Mouse (Mus musculus): ENCODE measurements around the gene Mettl9.
"Not testable (repeated sequence)": the region's sequence is repeated elsewhere in the genome, so short reads cannot be mapped to it uniquely, and the experiment has no call there.

Gene Mettl9

GRCm38 (mm10) chr7:121033856-121034652, at the start of gene Mettl9:
Mettl9 (plus strand) TSS chr7:121034445.
- DNase-seq, result peak; percentile 93

- no peak for DNase-seq
Measured at GRCm38 (mm10) chr7:120991191-120991590, 43.1 kb upstream of the Mettl9 start.

DNA sequence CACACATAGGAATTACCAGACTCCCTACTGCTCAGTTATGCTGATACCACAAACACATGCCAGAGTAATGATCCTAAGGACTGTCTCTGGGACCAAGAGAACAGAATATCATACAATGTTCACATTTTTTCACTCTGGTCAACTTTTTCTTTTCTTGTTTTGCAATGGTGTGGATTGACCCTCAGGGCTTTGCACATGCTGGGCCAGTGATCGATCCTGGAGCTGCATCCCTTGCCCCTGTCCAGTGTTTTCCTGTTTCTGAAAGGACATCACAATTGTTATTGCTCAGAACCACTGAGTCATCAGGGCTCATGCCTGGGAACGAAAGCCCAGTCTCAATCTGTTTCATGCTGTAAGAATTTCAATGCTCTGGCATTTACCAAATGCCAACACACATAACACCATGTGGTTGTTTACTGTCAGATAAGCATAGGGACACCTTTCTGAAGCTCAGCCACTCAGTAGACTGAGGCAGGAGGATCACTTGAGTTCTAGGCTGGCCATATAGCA, 35.2 kb upstream of the Mettl9 start:
- no peak for DNase-seq

DNA sequence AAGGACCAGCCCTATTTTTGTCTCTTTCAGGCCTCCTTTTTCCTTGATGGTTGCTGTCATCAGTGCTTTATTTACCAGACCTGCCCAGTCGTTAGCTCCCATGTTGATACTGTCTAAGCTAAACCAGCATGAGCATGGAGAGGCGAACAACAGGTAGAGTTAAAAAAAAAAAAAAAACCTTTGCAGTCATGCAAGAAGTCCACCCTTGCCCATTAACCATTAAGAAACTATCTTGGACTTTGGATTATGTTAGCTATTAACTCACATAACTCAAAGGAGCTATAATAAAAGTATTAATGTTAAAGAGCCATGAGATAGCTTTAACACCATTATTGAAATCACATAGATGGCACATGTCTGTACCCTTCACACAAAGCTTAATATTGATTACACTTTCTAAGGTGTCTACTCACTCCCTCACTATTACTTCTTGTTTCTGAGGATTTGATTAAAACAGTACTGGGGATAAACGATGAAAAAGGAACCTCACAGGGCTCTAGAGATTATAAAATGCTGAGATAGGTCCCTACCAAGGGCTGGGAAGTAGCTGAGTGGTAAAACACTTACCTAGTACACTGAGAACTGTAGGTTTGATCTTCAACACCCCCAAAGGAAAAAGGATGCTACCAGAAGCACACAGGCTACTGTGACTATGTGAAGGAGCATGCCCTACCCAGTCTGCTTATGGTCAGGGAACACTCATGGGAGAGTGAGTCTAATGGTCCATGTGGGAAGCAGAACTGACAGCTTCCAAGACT, 34.0 kb upstream of the Mettl9 start:
- no peak for DNase-seq

- no peak for DNase-seq
Measured at GRCm38 (mm10) chr7:121001879-121002278, 32.4 kb upstream of the Mettl9 start.

- no peak for DNase-seq
Measured at GRCm38 (mm10) chr7:121002407-121002928, 31.8 kb upstream of the Mettl9 start.

GRCm38 (mm10) chr7:121003793-121004418, 30.3 kb upstream of the Mettl9 start:
- no peak for DNase-seq

GRCm38 (mm10) chr7:121011794-121012689, 22.2 kb upstream of the Mettl9 start:
- DNase-seq, result no peak

DNA sequence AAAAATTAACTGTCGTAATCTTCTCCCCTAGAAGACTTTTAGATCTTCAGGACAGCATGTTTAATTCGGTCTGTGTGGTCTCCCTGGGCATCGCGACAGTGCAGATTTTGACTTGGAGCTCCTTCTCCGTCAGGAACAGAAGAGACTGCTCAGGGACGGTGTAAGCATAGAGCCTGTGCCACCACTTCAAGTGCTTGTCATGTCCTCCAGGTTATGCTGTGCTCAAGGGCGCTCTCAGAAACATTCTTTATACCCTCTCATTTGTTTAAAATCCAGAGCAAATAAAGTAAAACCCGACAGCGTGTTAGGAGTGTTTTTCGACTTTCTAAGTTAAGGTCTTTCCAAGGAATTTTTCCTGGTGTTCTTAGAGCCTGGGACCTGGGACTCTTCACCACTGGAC, 19.8 kb upstream of the Mettl9 start:
- no peak for DNase-seq

DNA sequence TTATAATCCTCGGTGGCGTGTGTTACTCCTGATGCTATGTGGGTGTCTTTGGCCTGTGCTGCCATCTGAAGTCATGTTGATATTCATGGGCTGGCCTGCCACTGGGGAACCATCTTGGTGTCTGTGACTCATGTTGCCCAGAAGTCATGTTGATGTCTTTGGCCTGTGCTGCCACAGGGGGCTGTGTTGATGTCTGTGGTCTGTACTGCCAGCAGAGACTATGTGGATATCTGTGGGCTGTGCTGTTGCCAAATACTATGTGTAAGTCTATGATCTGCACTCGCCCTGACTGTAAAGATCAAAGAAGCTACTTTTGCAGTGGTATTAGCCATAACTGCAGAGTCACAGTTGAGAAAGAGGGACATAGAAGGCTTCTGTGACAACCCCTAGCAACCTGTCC, 15.5 kb upstream of the Mettl9 start:
- no peak for DNase-seq

DNA sequence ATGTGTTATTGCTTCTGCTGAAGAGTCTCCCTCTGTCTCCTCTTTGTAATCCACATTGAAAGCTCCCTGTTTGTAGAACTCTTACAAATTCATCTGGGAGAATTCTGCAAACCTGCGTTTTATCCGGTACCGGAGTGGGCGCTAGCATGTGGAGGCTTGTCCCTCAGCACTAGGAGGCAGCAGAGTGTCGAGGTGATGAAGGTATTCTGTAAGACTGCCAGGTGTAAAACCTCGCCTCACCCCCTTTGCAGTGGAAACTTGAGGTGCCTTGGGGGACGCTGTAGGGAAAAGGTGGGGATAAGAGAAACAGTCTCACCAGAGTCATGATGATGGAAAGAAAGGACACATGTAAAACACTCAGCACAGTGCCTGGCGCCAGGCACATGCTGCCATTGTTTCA, 14.0 kb upstream of the Mettl9 start:
- DNase-seq, result peak; percentile 17 to 20

DNA sequence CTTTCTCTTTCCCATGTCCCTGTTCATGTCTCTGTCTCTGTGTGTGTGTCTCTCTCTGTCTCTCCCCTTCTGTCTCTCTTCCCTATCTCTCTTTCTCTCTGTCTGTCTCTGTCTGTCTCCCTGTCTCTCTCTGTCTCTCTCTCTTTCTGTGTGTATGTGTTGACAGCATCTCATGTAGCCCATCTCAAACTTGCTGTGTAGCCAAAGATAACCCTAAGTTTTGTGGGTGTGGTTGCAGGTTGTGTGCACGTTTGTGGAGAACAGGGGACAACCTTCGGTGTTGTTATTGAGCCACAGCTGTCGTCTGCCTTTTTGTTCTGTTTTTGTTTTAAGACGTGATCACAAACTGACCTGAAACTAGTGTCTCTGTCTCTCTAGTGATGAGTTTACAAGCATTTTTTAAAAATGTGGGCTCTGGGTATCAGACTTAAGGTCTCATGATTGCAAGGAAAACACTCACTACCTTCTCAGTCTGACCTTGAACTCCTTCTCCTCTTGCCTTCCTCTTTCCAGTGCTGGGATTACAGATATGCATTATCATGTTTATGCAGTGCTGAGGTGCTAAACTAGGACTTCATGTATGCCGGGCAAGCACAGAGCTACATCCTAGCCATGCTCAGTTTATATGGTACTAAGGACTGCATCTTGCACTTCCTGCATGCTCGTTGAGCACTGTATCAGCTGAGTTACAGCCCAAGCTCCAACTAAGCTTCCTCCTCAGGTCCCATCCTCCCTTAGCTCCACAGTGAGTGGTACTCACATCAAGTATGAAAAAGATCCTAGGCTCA, 8.8 kb upstream of the Mettl9 start:
- no peak for DNase-seq

GRCm38 (mm10) chr7:121026300-121026699, 7.9 kb upstream of the Mettl9 start:
- no peak for DNase-seq

- DNase-seq, result not testable (repeated sequence)
Measured at GRCm38 (mm10) chr7:121029947-121030346, 4.3 kb upstream of the Mettl9 start.

DNA sequence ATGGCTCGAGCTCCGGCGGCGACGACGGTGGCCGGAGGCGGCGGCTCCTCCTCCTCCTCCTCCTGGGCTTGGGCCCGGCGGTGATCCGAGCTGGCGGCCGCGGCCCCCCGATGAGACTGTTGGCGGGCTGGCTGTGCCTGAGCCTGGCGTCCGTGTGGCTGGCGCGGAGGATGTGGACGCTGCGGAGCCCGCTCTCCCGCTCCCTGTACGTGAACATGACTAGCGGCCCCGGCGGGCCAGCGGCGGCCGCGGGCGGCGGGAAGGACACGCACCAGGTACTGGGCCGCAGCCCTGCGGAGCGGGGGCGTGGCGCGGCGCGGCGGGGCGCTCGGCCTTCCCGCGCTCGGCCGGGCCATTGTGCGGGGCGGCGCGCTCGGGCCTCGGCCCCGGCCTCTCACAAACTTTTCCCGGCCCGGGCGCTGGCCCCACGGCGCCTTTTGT, 476 bp downstream of the Mettl9 start:
- no peak for DNase-seq

- DNase-seq, result peak in 1 of 2 experiments; percentile 34
Measured at GRCm38 (mm10) chr7:121035161-121035721, 996 bp downstream of the Mettl9 start.

GRCm38 (mm10) chr7:121040595-121040994, 6.3 kb downstream of the Mettl9 start:
- DNase-seq, result no peak

DNA sequence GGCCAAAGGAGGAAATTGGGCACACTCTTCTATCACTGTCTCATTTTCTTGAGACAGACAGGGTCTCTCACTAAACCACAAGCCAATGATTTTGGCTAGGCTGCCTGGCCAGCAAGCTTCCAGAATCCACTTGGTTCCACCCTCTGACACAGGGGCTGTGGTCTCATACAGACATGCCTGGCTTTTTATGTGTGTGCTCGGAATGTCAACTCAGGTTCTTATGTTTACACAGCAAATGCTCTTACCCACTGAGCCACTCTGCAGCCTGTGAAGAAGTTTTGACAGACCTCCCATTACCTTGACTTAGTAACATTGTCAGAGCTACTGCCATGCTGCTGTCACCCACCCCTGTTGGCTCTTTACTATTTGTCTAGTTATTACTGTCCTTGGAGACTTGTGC, 7.7 kb downstream of the Mettl9 start:
- no peak for DNase-seq

DNA sequence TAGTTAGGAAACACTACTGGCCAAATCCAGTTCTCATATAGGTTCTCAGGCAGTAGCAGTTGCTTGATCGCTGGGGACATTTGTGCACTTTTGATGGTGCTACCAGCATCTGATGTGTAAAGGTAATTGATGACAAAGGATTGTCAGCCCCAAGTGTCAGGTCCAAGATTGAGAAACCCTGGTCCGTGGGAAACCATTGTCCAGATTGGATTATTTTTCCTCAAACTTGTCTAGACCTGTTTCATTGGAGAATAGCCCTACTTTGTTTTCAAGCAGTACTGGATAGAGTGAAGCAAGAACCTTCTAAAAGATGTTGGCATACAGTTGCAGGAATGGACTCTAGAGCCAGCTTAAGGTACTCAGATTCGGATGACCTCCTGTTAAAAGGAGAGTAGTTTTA, 8.8 kb downstream of the Mettl9 start:
- no peak for DNase-seq

GRCm38 (mm10) chr7:121043510-121043909, 9.3 kb downstream of the Mettl9 start:
- DNase-seq, result no peak

GRCm38 (mm10) chr7:121044251-121044650, 10.0 kb downstream of the Mettl9 start:
- DNase-seq, result no peak
